Mouse (Mus musculus) right cerebral cortex, postnatal 25 days (tissue): ENCODE measurements around the gene Senp5.
"Not testable (repeated sequence)": the region's sequence is repeated elsewhere in the genome, so short reads cannot be mapped to it uniquely, and the experiment has no call there.

Experiments
- DNase-seq: peaks from one replicate; pipeline ENCODE4 v3.0.0; 2022

The Senp5 gene

GRCm38 (mm10) chr16:32002509-32003477 is at the start of gene Senp5:
TSS of gene Senp5 (minus strand) at chr16:32003287.
- DNase-seq, result peak; percentile 92

GRCm38 (mm10) chr16:32042367-32042766 is 39.3 kb upstream of the Senp5 start:
- no peak for DNase-seq

GRCm38 (mm10) chr16:32019678-32020077 is 16.6 kb upstream of the Senp5 start:
- no peak for DNase-seq

- no peak for DNase-seq
These were observed 7.2 kb upstream of the Senp5 start for GRCm38 (mm10) chr16:32010330-32010729.

GRCm38 (mm10) chr16:32009913-32010312 is 6.8 kb upstream of the Senp5 start:
- peak; percentile 22 for DNase-seq

- DNase-seq, result no peak
These were observed 5.6 kb upstream of the Senp5 start for GRCm38 (mm10) chr16:32008529-32009293.

- DNase-seq, result no peak
These were observed 1.6 kb upstream of the Senp5 start for GRCm38 (mm10) chr16:32004731-32005130.

- no peak for DNase-seq
These were observed 6.7 kb downstream of the Senp5 start for GRCm38 (mm10) chr16:31996371-31996770.

- no peak for DNase-seq
These were observed 9.1 kb downstream of the Senp5 start for GRCm38 (mm10) chr16:31993946-31994345.

- DNase-seq, result no peak
These were observed 9.9 kb downstream of the Senp5 start for GRCm38 (mm10) chr16:31993195-31993594.

- no peak for DNase-seq
These were observed 11.0 kb downstream of the Senp5 start for GRCm38 (mm10) chr16:31992039-31992438.

GRCm38 (mm10) chr16:31980946-31981345 is 22.1 kb downstream of the Senp5 start:
- no peak for DNase-seq

GRCm38 (mm10) chr16:31979501-31979900 is 23.6 kb downstream of the Senp5 start:
- DNase-seq, result no peak

GRCm38 (mm10) chr16:31975258-31975657 is 27.8 kb downstream of the Senp5 start:
- no peak for DNase-seq

- peak; percentile 25 for DNase-seq
These were observed 39.9 kb downstream of the Senp5 start for GRCm38 (mm10) chr16:31963224-31963623.

- DNase-seq, result peak; percentile 96
These were observed 54.7 kb downstream of the Senp5 start, which contains the start of the genes 0610012G03Rik and Ncbp2 for GRCm38 (mm10) chr16:31948345-31948774. TSS of gene 0610012G03Rik (minus strand) at chr16:31948494. TSS of gene Ncbp2 (plus strand) at chr16:31948513.

GRCm38 (mm10) chr16:31947901-31948316 is 55.2 kb downstream of the Senp5 start:
- no peak for DNase-seq

- DNase-seq, result no peak
These were observed 55.8 kb downstream of the Senp5 start for GRCm38 (mm10) chr16:31947333-31947732.

- not testable (repeated sequence) for DNase-seq
These were observed 57.1 kb downstream of the Senp5 start for GRCm38 (mm10) chr16:31945986-31946385.

- DNase-seq, result no peak
These were observed 57.7 kb downstream of the Senp5 start for GRCm38 (mm10) chr16:31945372-31945771.

GRCm38 (mm10) chr16:31944698-31945255 is 58.3 kb downstream of the Senp5 start:
- DNase-seq, result no peak

GRCm38 (mm10) chr16:31943980-31944379 is 59.1 kb downstream of the Senp5 start:
- peak; percentile 80 for DNase-seq

- DNase-seq, result no peak
These were observed 62.5 kb downstream of the Senp5 start for GRCm38 (mm10) chr16:31940586-31940985.
